Mouse (Mus musculus) heart, embryonic 14.5 days (tissue): ENCODE measurements around the gene Aqp9. TPM values are rescaled to one million over a fixed set of nuclear protein-coding genes. Genes with fewer than 3 reads are reported as not detected.

Experiments used
- ATAC-seq: fragments of 200-750 bp; cut with Nextera tagmentation; 2 replicates; pipeline ENCODE4 v1.8.0; 2017; ENCODE audit warnings: low read depth, moderate TSS enrichment; ENCODE audit not compliant: insufficient number of reproducible peaks, insufficient read depth, low FRiP score
- H3K27ac ChIP-seq, 2 experiments: fragments of 200-500 bp in 1 of 2; fragments of 300-500 bp in 1 of 2; sonication (generic) in 1 of 2; replicated peaks in 1 of 2; 2 replicates each; pipeline ENCODE4 v1.5.1; 2012 to 2014; ENCODE audit warnings: low read depth in 2 of 2, low read length in 2 of 2, control low read depth in 1 of 2, mild to moderate bottlenecking in 1 of 2, mixed read lengths in 1 of 2; ENCODE audit not compliant: control insufficient read depth in 1 of 2, insufficient read depth in 1 of 2
- H3K27me3 ChIP-seq: fragments of 300-500 bp; sonication (generic); 2 replicates; pipeline ENCODE4 v1.6.1; 2014; ENCODE audit warnings: mild to moderate bottlenecking, low read length, control low read depth; ENCODE audit not compliant: control insufficient read depth, insufficient read depth
- H3K36me3 ChIP-seq: fragments of 300-500 bp; sonication (generic); 2 replicates; pipeline ENCODE4 v1.6.1; 2014; ENCODE audit warnings: mild to moderate bottlenecking, control low read depth, low read length, mixed read lengths; ENCODE audit not compliant: control insufficient read depth, insufficient read depth
- H3K4me1 ChIP-seq, 2 experiments: fragments of 200-500 bp in 1 of 2; fragments of 300-500 bp in 1 of 2; sonication (generic) in 1 of 2; 2 replicates each; pipeline ENCODE4 v1.6.1; 2012 to 2014; ENCODE audit warnings: low read length in 2 of 2, control low read depth in 1 of 2, mixed read lengths in 1 of 2; ENCODE audit not compliant: control insufficient read depth in 2 of 2, insufficient read depth in 2 of 2
- H3K4me2 ChIP-seq: fragments of 300-500 bp; sonication (generic); 2 replicates; pipeline ENCODE4 v1.6.1; 2014; ENCODE audit warnings: mild to moderate bottlenecking, low read length
- H3K4me3 ChIP-seq, 2 experiments: fragments of 200-500 bp in 1 of 2; fragments of 300-500 bp in 1 of 2; sonication (generic) in 1 of 2; 2 replicates each; pipeline ENCODE4 v1.5.1; 2012 to 2014; ENCODE audit warnings: low read length in 2 of 2, mild to moderate bottlenecking in 2 of 2, control low read depth in 1 of 2, low read depth in 1 of 2, moderate library complexity in 1 of 2; ENCODE audit not compliant: control insufficient read depth in 1 of 2, insufficient read depth in 1 of 2
- H3K9ac ChIP-seq: fragments of 300-500 bp; sonication (generic); 2 replicates; pipeline ENCODE4 v1.6.1; 2014; ENCODE audit warnings: mild to moderate bottlenecking, low read length
- H3K9me3 ChIP-seq: fragments of 300-500 bp; sonication (generic); 2 replicates; pipeline ENCODE4 v1.6.1; 2016; ENCODE audit warnings: low read length, control low read depth; ENCODE audit not compliant: control insufficient read depth
- WGBS: fragments of 180-500 bp; shearing (Covaris S2); extraction: QIAGEN DNeasy Blood & Tissue Kit; methylation state at CpG from one replicate; pipeline ENCODE4 v1.1.7; 2014; 5-methylcytosine and 5-hydroxymethylcytosine counted together
- polyA plus RNA-seq: library from polyadenylated mRNA; unstranded; fragments of >200 nt; fragmentation: Nextera tagmentation; extraction: Ambion mirVana; gene quantifications from 2 replicates; pipeline ENCODE4 v1.2.1, GENCODE M21; 2014

Aqp9 gene
- 0.13 and 0.22 TPM in 2 replicates for polyA plus RNA-seq

GRCm38 (mm10) chr9:71168511-71168910 is at the start of gene Aqp9:
Gene Aqp9, minus strand, starts transcription at chr9:71168682.
- H3K4me1 ChIP-seq: peaks cover 4 to 7% of the 10 kb centered on the region in 2 experiments; a peak in 3 of 4 replicates
- no peak within 1 kb of the TSS for H3K4me3 ChIP-seq
- H3K9me3 ChIP-seq: no peaks in the 10 kb centered on the region
- H3K9ac ChIP-seq: 0 out of 2 replicates have a peak within 1 kb of the TSS, but pooled peaks have one; percentile 25
- H3K36me3 ChIP-seq: no peaks in the 10 kb centered on the region
- ATAC-seq: no peak
- no peak within 1 kb of the TSS for H3K27ac ChIP-seq
- H3K27me3 ChIP-seq: no peaks in the 10 kb centered on the region
- peak within 1 kb of the TSS; percentile 35 for H3K4me2 ChIP-seq
- 30% methylated on average over 12 of the region's 12 CpGs for WGBS

GRCm38 (mm10) chr9:71217793-71218095 is 49.3 kb upstream of the Aqp9 start:
- Histone ChIP-seq H3K27me3 (peaks cover 64% of the 10 kb centered on the region), H3K9ac (no peak overlapping the region), H3K4me2 (no peak overlapping the region), H3K4me1 (peaks cover 0 to 12% of the 10 kb centered on the region in 2 experiments; a peak in 3 of 4 replicates), H3K9me3 (no peaks in the 10 kb centered on the region), H3K4me3 (no peak overlapping the region), H3K36me3 (no peaks in the 10 kb centered on the region), H3K27ac (no peak overlapping the region)
- WGBS: 35% methylated on average over 5 of the region's 5 CpGs
- ATAC-seq: no peak

GRCm38 (mm10) chr9:71216996-71217792 is 48.7 kb upstream of the Aqp9 start:
- Histone ChIP-seq H3K4me1 (peaks cover 0 to 12% of the 10 kb centered on the region in 2 experiments; a peak in 3 of 4 replicates), H3K4me3 (peak overlapping the region in 1 of 2 experiments; percentile 51; a peak in 2 of 4 replicates), H3K36me3 (no peaks in the 10 kb centered on the region), H3K27me3 (peaks cover 64% of the 10 kb centered on the region), H3K9ac (no peak overlapping the region), H3K27ac (no peak overlapping the region), H3K4me2 (peak overlapping the region; percentile 84), H3K9me3 (no peaks in the 10 kb centered on the region)
- no peak for ATAC-seq
- 6% methylated on average over 20 of the region's 20 CpGs for WGBS

GRCm38 (mm10) chr9:71216036-71216995 is 47.8 kb upstream of the Aqp9 start:
- H3K4me3 ChIP-seq: peak overlapping the region; percentile 39 to 51
- peaks cover 64% of the 10 kb centered on the region for H3K27me3 ChIP-seq
- peak overlapping the region; percentile 84 for H3K4me2 ChIP-seq
- H3K9ac ChIP-seq: peak overlapping the region; percentile 55
- ATAC-seq: no peak; the same call in 1 of the 2 replicates
- H3K27ac ChIP-seq: no peak overlapping the region
- peaks cover 0 to 12% of the 10 kb centered on the region in 2 experiments; a peak in 3 of 4 replicates for H3K4me1 ChIP-seq
- 1% methylated on average over 57 of the region's 57 CpGs for WGBS
- no peaks in the 10 kb centered on the region for H3K9me3 ChIP-seq
- no peaks in the 10 kb centered on the region for H3K36me3 ChIP-seq

- Histone ChIP-seq H3K9me3 (no peaks in the 10 kb centered on the region), H3K4me2 (peak within 1 kb of the TSS; percentile 84), H3K4me3 (peak within 1 kb of the TSS; percentile 39 to 51), H3K9ac (peak within 1 kb of the TSS; percentile 55), H3K4me1 (peaks cover 0 to 12% of the 10 kb centered on the region in 2 experiments; a peak in 3 of 4 replicates), H3K27ac (no peak within 1 kb of the TSS), H3K27me3 (peaks cover 64% of the 10 kb centered on the region), H3K36me3 (no peaks in the 10 kb centered on the region)
- ATAC-seq: peak; percentile 66
- WGBS: under 1% methylated on average over 86 of the region's 97 CpGs
Observed at GRCm38 (mm10) chr9:71215248-71216035, 47.0 kb upstream of the Aqp9 start, which contains the start of gene Aldh1a2. Gene Aldh1a2, plus strand, starts transcription at chr9:71215789.

GRCm38 (mm10) chr9:71213636-71214035 is 45.2 kb upstream of the Aqp9 start:
- H3K4me1 ChIP-seq: peaks cover 0 to 12% of the 10 kb centered on the region in 2 experiments; a peak in 3 of 4 replicates
- WGBS: 28% methylated on average over 4 of the region's 4 CpGs
- ATAC-seq: no peak
- no peak overlapping the region for H3K27ac ChIP-seq
- no peaks in the 10 kb centered on the region for H3K36me3 ChIP-seq
- peaks cover 51% of the 10 kb centered on the region for H3K27me3 ChIP-seq
- H3K4me3 ChIP-seq: no peak overlapping the region
- H3K9me3 ChIP-seq: no peaks in the 10 kb centered on the region
- H3K4me2 ChIP-seq: no peak overlapping the region
- H3K9ac ChIP-seq: no peak overlapping the region

GRCm38 (mm10) chr9:71210870-71211269 is 42.4 kb upstream of the Aqp9 start:
- Histone ChIP-seq H3K9me3 (no peaks in the 10 kb centered on the region), H3K9ac (no peak overlapping the region), H3K4me2 (no peak overlapping the region), H3K27ac (no peak overlapping the region), H3K4me3 (no peak overlapping the region), H3K4me1 (peaks cover 0 to 4% of the 10 kb centered on the region in 2 experiments; a peak in 3 of 4 replicates), H3K27me3 (peaks cover 27% of the 10 kb centered on the region), H3K36me3 (no peaks in the 10 kb centered on the region)
- 9% methylated on average over 2 of the region's 2 CpGs for WGBS
- ATAC-seq: no peak
